Mouse (Mus musculus): ENCODE measurements around the gene Elmo3.

DNA sequence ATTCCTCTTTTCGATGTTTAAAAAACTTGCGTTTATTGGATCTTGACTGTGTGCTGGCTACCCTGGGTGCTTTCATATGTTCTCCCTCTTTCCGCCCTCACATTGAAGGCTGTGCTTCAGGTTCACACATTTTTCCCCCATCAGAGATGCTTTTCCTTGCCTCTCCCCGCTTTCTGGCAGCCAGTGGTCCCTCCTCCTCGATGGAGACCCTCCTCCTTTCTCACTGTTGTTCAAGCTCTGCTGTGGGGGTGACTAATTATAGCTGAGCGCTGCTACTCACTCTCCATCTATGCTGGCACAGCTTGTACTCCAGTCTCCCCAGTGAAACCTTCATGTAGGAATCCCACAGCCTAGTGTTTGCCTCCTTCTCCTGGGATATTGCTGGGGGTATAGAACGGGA is 44.8 kb downstream of the Elmo3 start:
- TF ChIP-seq CTCF (conservative IDR thresholded peaks at IDR 0.05; ENCODE audit: insufficient read depth, insufficient read length, low read depth, low read length) = no peak
- TF ChIP-seq POLR2A (IDR thresholded peaks at IDR 0.05; ENCODE audit: low read depth, low read length) = no peak

Data from kidney, adult 2 months (tissue).